Mouse (Mus musculus) myocyte (in vitro differentiated cells): ENCODE results near the gene Mfng. TPM values are rescaled to one million over a fixed set of nuclear protein-coding genes. Genes with fewer than 3 reads are reported as not detected.

Experiments
- H3K27me3 ChIP-seq: one replicate; pipeline ENCODE4 v1.6.1; 2011; ENCODE audit not compliant: control insufficient read depth, insufficient read depth, insufficient read length
- H3K36me3 ChIP-seq: one replicate; pipeline ENCODE4 v1.6.1; 2011; ENCODE audit not compliant: control insufficient read depth, insufficient read depth
- H3K4me2 ChIP-seq: one replicate; pipeline ENCODE4 v1.6.1; 2011; ENCODE audit warnings: low read depth, control low read depth
- H3K4me3 ChIP-seq: one replicate; pipeline ENCODE4 v1.5.1; 2011; ENCODE audit warnings: mild to moderate bottlenecking, control low read depth, moderate library complexity
- H3K79me2 ChIP-seq: one replicate; pipeline ENCODE4 v1.6.1; 2011; ENCODE audit not compliant: control insufficient read depth, insufficient read depth
- H3ac ChIP-seq: one replicate; pipeline ENCODE4 v1.6.1; 2011; ENCODE audit not compliant: control insufficient read depth, insufficient read length
- CEBPB ChIP-seq: IDR thresholded peaks from 2 replicates; pipeline ENCODE4 v1.6.1; 2011; ENCODE audit warnings: mild to moderate bottlenecking, moderate library complexity; ENCODE audit not compliant: poor library complexity, insufficient read depth, severe bottlenecking
- E2F4 ChIP-seq: IDR thresholded peaks from one replicate; pipeline ENCODE4 v1.6.1; 2011; ENCODE audit warnings: mild to moderate bottlenecking, control low read depth, moderate library complexity; ENCODE audit not compliant: insufficient read depth
- MAX ChIP-seq: IDR thresholded peaks from one replicate; pipeline ENCODE4 v1.6.1; 2011; ENCODE audit warnings: low read depth, mild to moderate bottlenecking, control low read depth
- MYOD1 ChIP-seq, 3 experiments: IDR thresholded peaks; one replicate each; pipeline ENCODE4 v1.6.1; 2011; ENCODE audit warnings: control low read depth in 2 of 3, low read depth in 2 of 3, mild to moderate bottlenecking in 2 of 3, moderate library complexity in 1 of 3; ENCODE audit not compliant: insufficient read length in 2 of 3, control insufficient read depth in 1 of 3
- MYOG ChIP-seq, 3 experiments: IDR thresholded peaks; one replicate each; pipeline ENCODE4 v1.6.1; 2011; ENCODE audit warnings: control low read depth in 2 of 3, low read depth in 2 of 3, mild to moderate bottlenecking in 2 of 3; ENCODE audit not compliant: insufficient read length in 2 of 3, control insufficient read depth in 1 of 3, insufficient read depth in 1 of 3
- POLR2A ChIP-seq: IDR thresholded peaks from one replicate; pipeline ENCODE4 v1.6.1; 2011; ENCODE audit warnings: low read depth, mild to moderate bottlenecking, control low read depth, moderate library complexity; ENCODE audit not compliant: insufficient read length
- POLR2AphosphoS2 ChIP-seq: IDR thresholded peaks from one replicate; pipeline ENCODE4 v1.6.1; 2011; ENCODE audit warnings: low read depth, control low read depth; ENCODE audit not compliant: insufficient read length
- REST ChIP-seq: IDR thresholded peaks from one replicate; pipeline ENCODE4 v1.6.1; 2011; ENCODE audit warnings: mild to moderate bottlenecking, control low read depth, moderate library complexity; ENCODE audit not compliant: insufficient read depth, insufficient read length
- SRF ChIP-seq: IDR thresholded peaks from one replicate; pipeline ENCODE4 v1.6.1; 2011; ENCODE audit warnings: low read depth; ENCODE audit not compliant: control insufficient read depth, insufficient read length
- TCF12 ChIP-seq: IDR thresholded peaks from one replicate; pipeline ENCODE4 v1.6.1; 2011; ENCODE audit warnings: mild to moderate bottlenecking, control low read depth; ENCODE audit not compliant: poor library complexity, insufficient read depth, severe bottlenecking
- TCF3 ChIP-seq: IDR thresholded peaks from one replicate; pipeline ENCODE4 v1.6.1; 2011; ENCODE audit warnings: low read depth, control low read depth; ENCODE audit not compliant: insufficient read length
- USF1 ChIP-seq: IDR thresholded peaks from one replicate; pipeline ENCODE4 v1.6.1; 2011; ENCODE audit warnings: low read depth, mild to moderate bottlenecking, control low read depth, moderate library complexity
- polyA plus RNA-seq: library from polyadenylated mRNA; unstranded; fragments of >200 nt; fragmentation: generic; extraction: Trizol; gene quantifications from one replicate; pipeline ENCODE4 v1.2.1, GENCODE M21; 2012; ENCODE audit warnings: missing spikeins

Gene Mfng
- polyA plus RNA-seq, 1 experiment: 0.06 TPM

DNA sequence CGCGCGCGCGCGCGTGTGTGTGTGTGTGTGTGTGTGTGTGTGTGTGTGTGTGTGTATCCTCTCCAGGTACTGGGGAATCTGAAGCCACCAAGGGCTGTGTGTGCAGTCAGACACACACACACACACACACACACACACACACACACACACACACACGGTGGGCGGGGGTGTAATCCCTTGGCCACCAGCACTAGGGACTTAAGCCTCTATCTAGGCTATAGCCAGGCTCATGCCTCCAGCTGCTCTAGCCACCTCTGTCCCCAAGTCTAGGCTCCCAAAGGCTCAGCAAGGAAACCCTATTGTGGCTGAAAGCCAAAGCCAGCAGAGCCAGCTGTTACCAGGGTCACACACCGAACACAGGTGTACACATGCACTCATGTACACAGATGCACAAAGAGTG is 30.4 kb downstream of the Mfng start:
- H3ac ChIP-seq: no peak overlapping the region
- H3K27me3 ChIP-seq: peaks cover 43% of the 10 kb centered on the region
- H3K79me2 ChIP-seq: no peaks in the 10 kb centered on the region
- no peaks in the 10 kb centered on the region for H3K36me3 ChIP-seq
- H3K4me3 ChIP-seq: no peak overlapping the region
- TF ChIP-seq REST (no peak), E2F4 (no peak), TCF12 (no peak), MAX (no peak), CEBPB (no peak), POLR2AphosphoS2 (no peak), USF1 (no peak), TCF3 (no peak)
- H3K4me2 ChIP-seq: no peak overlapping the region

DNA sequence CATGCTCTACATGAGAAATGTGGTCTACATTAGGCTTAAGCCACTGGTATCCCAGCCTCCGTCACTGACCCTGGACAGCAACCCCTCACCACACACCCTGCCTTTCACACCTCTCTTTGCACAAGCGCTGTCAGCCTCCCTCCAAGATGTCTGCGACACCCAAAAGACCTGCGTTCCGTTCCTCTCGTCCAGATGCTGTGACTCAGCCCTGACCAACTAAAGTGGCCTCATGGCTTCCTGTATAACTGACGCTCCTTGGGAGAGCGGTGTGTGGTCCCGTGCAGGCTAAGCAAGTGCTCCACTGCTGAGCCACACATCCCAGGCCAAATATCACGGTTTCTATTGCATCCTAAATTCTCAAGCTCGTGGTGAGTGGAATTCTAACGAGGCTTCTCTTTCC is 32.6 kb downstream of the Mfng start:
- Histone ChIP-seq H3ac (no peak overlapping the region), H3K4me3 (no peak overlapping the region), H3K4me2 (no peak overlapping the region), H3K79me2 (no peaks in the 10 kb centered on the region), H3K27me3 (peaks cover 64% of the 10 kb centered on the region), H3K36me3 (no peaks in the 10 kb centered on the region)
- TF ChIP-seq E2F4 (no peak), SRF (no peak), POLR2AphosphoS2 (no peak), TCF12 (no peak), REST (peak; percentile 14), CEBPB (no peak), MYOD1 (IDR thresholded peaks at IDR 0.05; ENCODE audit: control insufficient read depth in 1 of 3, insufficient read length in 2 of 3, low read depth in 2 of 3) (no peak), POLR2A (no peak)

DNA sequence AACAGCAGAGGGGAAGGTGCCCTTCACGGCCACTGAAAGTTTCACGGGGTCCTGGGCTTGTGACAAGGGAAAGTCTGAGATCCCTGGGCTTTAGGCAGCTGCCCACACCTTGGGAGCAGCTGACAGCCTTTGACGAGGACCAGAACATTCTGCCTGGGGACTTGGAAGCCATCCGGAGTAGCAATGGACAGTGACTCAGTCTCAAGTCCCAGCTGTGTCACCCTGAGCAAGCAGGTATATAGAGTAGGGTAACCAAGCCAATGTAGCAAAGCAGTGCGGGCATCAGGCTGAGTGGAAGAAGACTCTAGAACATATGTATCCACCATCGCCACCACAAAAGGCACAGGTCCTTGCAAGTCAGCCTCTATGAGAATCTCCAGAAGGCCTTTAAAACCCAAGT is 36.1 kb downstream of the Mfng start:
- no peak overlapping the region for H3K4me3 ChIP-seq
- H3K36me3 ChIP-seq: no peaks in the 10 kb centered on the region
- peaks cover 77% of the 10 kb centered on the region for H3K27me3 ChIP-seq
- no peak overlapping the region for H3K4me2 ChIP-seq
- no peak overlapping the region for H3ac ChIP-seq
- TF ChIP-seq REST (no peak), MYOG (IDR thresholded peaks at IDR 0.05; ENCODE audit: control insufficient read depth in 1 of 3, insufficient read depth in 1 of 3, insufficient read length in 2 of 3, low read depth in 2 of 3) (no peak), E2F4 (no peak), MAX (no peak), POLR2A (no peak), MYOD1 (IDR thresholded peaks at IDR 0.05; ENCODE audit: control insufficient read depth in 1 of 3, insufficient read length in 2 of 3, low read depth in 2 of 3) (no peak), TCF3 (no peak), TCF12 (no peak), USF1 (no peak), SRF (no peak), CEBPB (no peak), POLR2AphosphoS2 (no peak)
- H3K79me2 ChIP-seq: no peaks in the 10 kb centered on the region

DNA sequence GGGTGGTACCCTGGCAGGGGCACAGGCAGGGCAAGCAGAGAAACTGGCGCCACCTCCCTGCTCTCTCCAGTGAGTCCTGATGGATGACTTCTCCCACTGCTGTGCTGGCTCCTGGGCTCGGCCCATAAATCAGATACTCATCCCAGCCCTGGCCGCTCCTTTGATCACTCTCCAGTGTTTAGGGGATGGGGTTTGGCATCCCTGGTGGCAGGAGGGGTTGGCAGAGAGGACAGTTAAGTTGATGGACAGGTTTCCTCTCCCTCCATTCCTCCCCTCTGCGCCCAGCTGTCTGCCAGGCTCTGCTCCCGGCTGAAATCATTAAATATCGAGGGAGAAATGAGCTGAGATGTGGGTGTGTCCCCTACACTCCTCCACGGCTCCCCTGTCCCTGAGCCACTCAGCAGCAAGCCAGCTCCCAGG is 36.6 kb downstream of the Mfng start:
- H3K4me2 ChIP-seq: no peak overlapping the region
- TF ChIP-seq CEBPB (no peak), MYOD1 (IDR thresholded peaks at IDR 0.05; ENCODE audit: control insufficient read depth in 1 of 3, insufficient read length in 2 of 3, low read depth in 2 of 3) (no peak)
- no peak overlapping the region for H3K4me3 ChIP-seq
- H3ac ChIP-seq: no peak overlapping the region
- H3K27me3 ChIP-seq: peaks cover 73% of the 10 kb centered on the region
- H3K36me3 ChIP-seq: no peaks in the 10 kb centered on the region
- no peaks in the 10 kb centered on the region for H3K79me2 ChIP-seq

DNA sequence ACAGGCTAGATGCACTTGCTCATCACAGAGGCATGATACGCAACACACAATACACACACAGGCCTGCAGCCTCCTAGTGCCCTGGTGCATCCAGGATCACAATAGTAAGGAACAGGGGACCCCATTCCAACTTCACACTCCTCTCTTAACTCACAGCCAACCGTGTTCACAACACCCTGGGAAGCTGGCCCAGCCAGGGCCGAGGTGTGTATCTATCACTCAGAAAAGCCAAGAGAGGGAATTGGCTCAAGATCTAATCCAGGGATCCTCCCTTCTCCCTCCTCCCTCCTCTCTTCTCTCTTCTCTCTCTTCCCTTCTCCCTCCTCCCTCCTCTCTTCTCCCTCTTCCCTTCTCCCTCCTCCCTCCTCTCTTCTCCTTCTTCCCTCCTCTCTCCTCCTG is 37.1 kb downstream of the Mfng start:
- TF ChIP-seq USF1 (no peak), POLR2AphosphoS2 (no peak), MYOD1 (IDR thresholded peaks at IDR 0.05; ENCODE audit: control insufficient read depth in 1 of 3, insufficient read length in 2 of 3, low read depth in 2 of 3) (no peak), MYOG (IDR thresholded peaks at IDR 0.05; ENCODE audit: control insufficient read depth in 1 of 3, insufficient read depth in 1 of 3, insufficient read length in 2 of 3, low read depth in 2 of 3) (no peak), E2F4 (no peak), REST (no peak), CEBPB (no peak), MAX (no peak), TCF3 (no peak), SRF (no peak)

More for the DNA sequence above, 37.1 kb downstream of the Mfng start:
- Histone ChIP-seq H3K79me2 (no peaks in the 10 kb centered on the region), H3K36me3 (no peaks in the 10 kb centered on the region), H3ac (no peak overlapping the region), H3K4me2 (no peak overlapping the region), H3K4me3 (no peak overlapping the region), H3K27me3 (peaks cover 72% of the 10 kb centered on the region)
